25 mouse cellular contexts compared by ENCODE assay signal in the genomic region with DNA sequence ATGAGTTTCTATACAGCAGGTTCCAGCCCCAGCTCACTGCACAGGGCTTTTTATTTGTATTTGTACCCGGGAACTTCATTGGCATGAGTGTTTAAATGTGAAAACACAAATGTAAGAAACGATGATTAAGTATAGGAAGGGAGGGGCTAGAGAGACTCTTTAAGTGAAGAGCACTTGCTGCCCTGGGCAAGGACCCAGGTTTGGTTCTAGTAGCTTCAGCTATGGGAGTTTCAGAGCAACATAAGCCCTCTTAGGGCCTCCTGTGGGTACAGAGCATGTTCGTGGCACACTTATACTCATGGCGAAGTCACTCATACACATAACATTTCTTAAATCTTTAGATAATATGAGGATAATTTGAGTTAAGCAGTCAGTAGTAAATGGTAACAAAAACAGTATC.
"Had no signal": no experiment of that assay in that cellular context is flagged by ENCODE, and none has a peak within 500 bp of the region (broad histone marks: within the 10 kb centered on the region; RNA-seq: fewer than 3 reads in every experiment).

No protein-coding gene starts in this region.

- H3K36me3 ChIP-seq: forebrain, embryonic 15.5 days; heart, embryonic 13.5 days; heart, embryonic 15.5 days; hindbrain, embryonic 13.5 days; hindbrain, embryonic 15.5 days; kidney, embryonic 15.5 days; limb, embryonic 13.5 days had no signal

- ATAC-seq: forebrain, embryonic 15.5 days; forebrain, postnatal 0 days; hindbrain, postnatal 0 days; intestine, embryonic 16.5 days had no signal

- H3K27me3 ChIP-seq: forebrain, embryonic 15.5 days; heart, embryonic 13.5 days; heart, embryonic 15.5 days; hindbrain, embryonic 13.5 days; hindbrain, embryonic 15.5 days; kidney, embryonic 15.5 days; limb, embryonic 13.5 days had no signal

- H3K27ac ChIP-seq: forebrain, embryonic 15.5 days; heart, adult 2 months; heart, embryonic 13.5 days; heart, embryonic 15.5 days; hindbrain, embryonic 13.5 days; hindbrain, embryonic 15.5 days; hindbrain, postnatal 0 days; kidney, embryonic 15.5 days; kidney, postnatal 0 days; left cerebral cortex, adult 2 months; limb, embryonic 13.5 days had no signal

- H3K4me3 ChIP-seq: forebrain, embryonic 15.5 days; heart, adult 2 months; heart, embryonic 13.5 days; heart, embryonic 15.5 days; hindbrain, embryonic 13.5 days; hindbrain, embryonic 15.5 days; kidney, embryonic 15.5 days; left cerebral cortex, adult 2 months; limb, embryonic 13.5 days had no signal

- H3K4me1 ChIP-seq: forebrain, embryonic 15.5 days; heart, embryonic 13.5 days; heart, embryonic 15.5 days; hindbrain, embryonic 13.5 days; hindbrain, embryonic 15.5 days; kidney, embryonic 15.5 days; limb, embryonic 13.5 days had no signal

- DNase-seq: forebrain, postnatal 0 days; gastrocnemius, postnatal 14 days; gastrocnemius, postnatal 36 days; heart, adult 11 months; heart, adult 2 months; heart, postnatal 14 days; heart, postnatal 36 days; kidney, adult 11 months; kidney, adult 2 months; kidney, adult 9 months; kidney, postnatal 14 days; kidney, postnatal 36 days; layer of hippocampus, adult 9-11 months had no signal

- H3K9me3 ChIP-seq: forebrain, embryonic 15.5 days; heart, embryonic 13.5 days; heart, embryonic 15.5 days; hindbrain, embryonic 13.5 days; hindbrain, embryonic 15.5 days; kidney, embryonic 15.5 days; limb, embryonic 13.5 days had no signal

- H3K4me2 ChIP-seq: forebrain, embryonic 15.5 days; heart, embryonic 11.5 days; heart, embryonic 13.5 days; heart, embryonic 15.5 days; hindbrain, embryonic 13.5 days; hindbrain, embryonic 15.5 days; kidney, embryonic 15.5 days; limb, embryonic 13.5 days had no signal

- H3K9ac ChIP-seq: forebrain, embryonic 15.5 days; forebrain, postnatal 0 days; heart, embryonic 13.5 days; heart, embryonic 15.5 days; hindbrain, embryonic 13.5 days; hindbrain, embryonic 15.5 days; kidney, embryonic 15.5 days; limb, embryonic 13.5 days had no signal
